Mouse (Mus musculus) myocyte (in vitro differentiated cells): ENCODE measurements at regions not wholly inside any gene's neighbourhood (a gene's known extent, or its start where the extent isn't known, plus 50 kb on each side); places are given as distances from the start of the nearest gene placed in this dataset.
A peak's percentile ranks its signal among the peaks of the same experiment; 100 is the strongest.

Experiments
- H3K27me3 ChIP-seq: one replicate; pipeline ENCODE4 v1.6.1; 2011; ENCODE audit not compliant: control insufficient read depth, insufficient read depth, insufficient read length
- H3K36me3 ChIP-seq: one replicate; pipeline ENCODE4 v1.6.1; 2011; ENCODE audit not compliant: control insufficient read depth, insufficient read depth
- H3K4me2 ChIP-seq: one replicate; pipeline ENCODE4 v1.6.1; 2011; ENCODE audit warnings: low read depth, control low read depth
- H3K4me3 ChIP-seq: one replicate; pipeline ENCODE4 v1.5.1; 2011; ENCODE audit warnings: mild to moderate bottlenecking, control low read depth, moderate library complexity
- H3K79me2 ChIP-seq: one replicate; pipeline ENCODE4 v1.6.1; 2011; ENCODE audit not compliant: control insufficient read depth, insufficient read depth
- H3ac ChIP-seq: one replicate; pipeline ENCODE4 v1.6.1; 2011; ENCODE audit not compliant: control insufficient read depth, insufficient read length
- CEBPB ChIP-seq: IDR thresholded peaks from 2 replicates; pipeline ENCODE4 v1.6.1; 2011; ENCODE audit warnings: mild to moderate bottlenecking, moderate library complexity; ENCODE audit not compliant: poor library complexity, insufficient read depth, severe bottlenecking
- E2F4 ChIP-seq: IDR thresholded peaks from one replicate; pipeline ENCODE4 v1.6.1; 2011; ENCODE audit warnings: mild to moderate bottlenecking, control low read depth, moderate library complexity; ENCODE audit not compliant: insufficient read depth
- MAX ChIP-seq: IDR thresholded peaks from one replicate; pipeline ENCODE4 v1.6.1; 2011; ENCODE audit warnings: low read depth, mild to moderate bottlenecking, control low read depth
- MYOD1 ChIP-seq, 3 experiments: IDR thresholded peaks; one replicate each; pipeline ENCODE4 v1.6.1; 2011; ENCODE audit warnings: control low read depth in 2 of 3, low read depth in 2 of 3, mild to moderate bottlenecking in 2 of 3, moderate library complexity in 1 of 3; ENCODE audit not compliant: insufficient read length in 2 of 3, control insufficient read depth in 1 of 3
- MYOG ChIP-seq, 3 experiments: IDR thresholded peaks; one replicate each; pipeline ENCODE4 v1.6.1; 2011; ENCODE audit warnings: control low read depth in 2 of 3, low read depth in 2 of 3, mild to moderate bottlenecking in 2 of 3; ENCODE audit not compliant: insufficient read length in 2 of 3, control insufficient read depth in 1 of 3, insufficient read depth in 1 of 3
- POLR2A ChIP-seq: IDR thresholded peaks from one replicate; pipeline ENCODE4 v1.6.1; 2011; ENCODE audit warnings: low read depth, mild to moderate bottlenecking, control low read depth, moderate library complexity; ENCODE audit not compliant: insufficient read length
- POLR2AphosphoS2 ChIP-seq: IDR thresholded peaks from one replicate; pipeline ENCODE4 v1.6.1; 2011; ENCODE audit warnings: low read depth, control low read depth; ENCODE audit not compliant: insufficient read length
- REST ChIP-seq: IDR thresholded peaks from one replicate; pipeline ENCODE4 v1.6.1; 2011; ENCODE audit warnings: mild to moderate bottlenecking, control low read depth, moderate library complexity; ENCODE audit not compliant: insufficient read depth, insufficient read length
- SRF ChIP-seq: IDR thresholded peaks from one replicate; pipeline ENCODE4 v1.6.1; 2011; ENCODE audit warnings: low read depth; ENCODE audit not compliant: control insufficient read depth, insufficient read length
- TCF12 ChIP-seq: IDR thresholded peaks from one replicate; pipeline ENCODE4 v1.6.1; 2011; ENCODE audit warnings: mild to moderate bottlenecking, control low read depth; ENCODE audit not compliant: poor library complexity, insufficient read depth, severe bottlenecking
- TCF3 ChIP-seq: IDR thresholded peaks from one replicate; pipeline ENCODE4 v1.6.1; 2011; ENCODE audit warnings: low read depth, control low read depth; ENCODE audit not compliant: insufficient read length
- USF1 ChIP-seq: IDR thresholded peaks from one replicate; pipeline ENCODE4 v1.6.1; 2011; ENCODE audit warnings: low read depth, mild to moderate bottlenecking, control low read depth, moderate library complexity

GRCm38 (mm10) chr12:54309219-54309618 lies 105.6 kb upstream of the Egln3 start:
- no peaks in the 10 kb centered on the region for H3K79me2 ChIP-seq
- no peak overlapping the region for H3ac ChIP-seq
- H3K4me2 ChIP-seq, result no peak overlapping the region
- no peak overlapping the region for H3K4me3 ChIP-seq
- TF ChIP-seq USF1 (no peak), MAX (no peak), REST (no peak), E2F4 (no peak), TCF3 (no peak), POLR2A (no peak), SRF (no peak), MYOG (IDR thresholded peaks at IDR 0.05; ENCODE audit: control insufficient read depth in 1 of 3, insufficient read depth in 1 of 3, insufficient read length in 2 of 3, low read depth in 2 of 3) (no peak), MYOD1 (IDR thresholded peaks at IDR 0.05; ENCODE audit: control insufficient read depth in 1 of 3, insufficient read length in 2 of 3, low read depth in 2 of 3) (no peak), POLR2AphosphoS2 (no peak), CEBPB (no peak), TCF12 (no peak)
- no peaks in the 10 kb centered on the region for H3K36me3 ChIP-seq
- H3K27me3 ChIP-seq, result no peaks in the 10 kb centered on the region

DNA sequence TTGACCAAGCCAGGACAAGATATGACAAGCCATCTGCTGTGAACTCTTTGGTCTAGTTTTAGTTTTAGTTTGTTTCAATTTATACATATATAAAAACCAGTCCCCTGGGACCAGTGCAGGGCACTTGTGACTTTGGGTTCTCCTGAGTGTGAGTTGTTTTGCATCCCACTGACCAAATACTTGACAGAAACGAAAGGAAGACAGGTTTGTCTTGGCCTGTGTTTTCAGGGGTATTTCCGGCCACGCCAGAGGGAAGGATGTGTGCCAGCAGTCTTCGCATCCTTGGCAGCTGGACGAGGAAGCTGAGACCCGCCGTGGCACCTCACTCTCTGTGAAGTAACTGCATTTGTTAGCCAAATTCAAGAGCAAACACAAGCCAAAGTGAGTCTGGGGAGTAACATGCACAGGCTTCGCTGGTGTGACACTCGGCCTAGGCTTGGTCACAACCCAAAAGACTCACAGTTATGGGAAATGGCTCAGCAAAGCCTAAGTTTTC lies 101.5 kb upstream of the Egln3 start:
- no peak overlapping the region for H3ac ChIP-seq
- no peaks in the 10 kb centered on the region for H3K79me2 ChIP-seq
- no peaks in the 10 kb centered on the region for H3K27me3 ChIP-seq
- H3K36me3 ChIP-seq, result no peaks in the 10 kb centered on the region
- TF ChIP-seq USF1, result no peak
- no peak for TF ChIP-seq MAX
- TF ChIP-seq MYOG (IDR thresholded peaks at IDR 0.05; ENCODE audit: control insufficient read depth in 1 of 3, insufficient read depth in 1 of 3, insufficient read length in 2 of 3, low read depth in 2 of 3), result no peak
- TF ChIP-seq CEBPB, result no peak
- no peak for TF ChIP-seq SRF
- no peak for TF ChIP-seq TCF3
- no peak for TF ChIP-seq MYOD1 (IDR thresholded peaks at IDR 0.05; ENCODE audit: control insufficient read depth in 1 of 3, insufficient read length in 2 of 3, low read depth in 2 of 3)
- no peak for TF ChIP-seq POLR2A
- no peak for TF ChIP-seq POLR2AphosphoS2
- no peak for TF ChIP-seq REST
- no peak for TF ChIP-seq TCF12
- no peak for TF ChIP-seq E2F4
- H3K4me3 ChIP-seq, result no peak overlapping the region
- H3K4me2 ChIP-seq, result no peak overlapping the region

DNA sequence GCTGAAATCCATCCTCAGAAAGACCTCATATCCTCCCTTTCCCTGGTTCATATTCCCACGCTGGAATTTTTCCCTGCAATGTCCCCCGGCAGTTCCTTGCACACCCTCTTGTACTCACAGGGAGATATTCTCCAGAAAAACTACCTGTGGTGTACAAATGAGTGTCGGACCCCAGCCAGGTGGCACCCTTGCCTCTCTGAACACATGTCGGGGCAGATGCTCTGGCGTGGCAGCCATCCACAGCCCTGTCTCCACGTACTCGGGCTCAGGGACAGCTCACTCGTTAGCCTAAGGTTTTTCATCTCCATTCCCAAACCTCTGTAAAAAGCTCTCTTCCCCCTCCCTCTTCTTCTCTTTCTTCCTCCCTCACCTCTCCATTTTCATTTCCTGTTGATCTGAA lies 100.1 kb upstream of the Egln3 start:
- Histone ChIP-seq H3K4me3 (no peak overlapping the region), H3K4me2 (no peak overlapping the region)

DNA sequence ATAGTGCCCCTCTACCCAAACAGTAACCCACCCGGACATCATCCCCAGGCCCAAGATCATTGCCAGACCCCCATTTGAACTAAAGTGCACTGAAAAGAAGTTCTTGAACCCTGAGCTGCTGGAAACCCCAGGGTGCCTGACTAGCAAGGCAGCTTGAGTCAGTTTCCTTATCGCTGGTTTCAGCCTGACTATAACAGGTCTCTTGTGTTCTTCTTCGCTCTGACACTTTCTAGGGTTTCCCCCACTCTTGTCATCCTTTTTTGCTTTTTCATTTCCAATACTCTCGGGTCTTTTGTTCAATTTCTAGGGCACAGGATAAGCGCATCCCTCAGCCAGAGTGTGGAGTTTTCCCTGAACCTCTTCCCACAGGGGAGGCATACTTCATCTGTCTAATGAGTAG lies 95.8 kb upstream of the Egln3 start:
- Histone ChIP-seq H3K4me2 (no peak overlapping the region), H3K79me2 (no peaks in the 10 kb centered on the region), H3K4me3 (no peak overlapping the region), H3K27me3 (no peaks in the 10 kb centered on the region), H3ac (no peak overlapping the region), H3K36me3 (no peaks in the 10 kb centered on the region)
- no peak for TF ChIP-seq POLR2AphosphoS2
- TF ChIP-seq USF1, result no peak
- no peak for TF ChIP-seq MYOD1 (IDR thresholded peaks at IDR 0.05; ENCODE audit: control insufficient read depth in 1 of 3, insufficient read length in 2 of 3, low read depth in 2 of 3)

More for the DNA sequence above, 100.1 kb upstream of the Egln3 start:
- H3K79me2 ChIP-seq, result no peaks in the 10 kb centered on the region
- H3K36me3 ChIP-seq, result no peaks in the 10 kb centered on the region
- no peak for TF ChIP-seq REST
- no peak for TF ChIP-seq USF1
- H3ac ChIP-seq, result no peak overlapping the region
- H3K27me3 ChIP-seq, result no peaks in the 10 kb centered on the region

DNA sequence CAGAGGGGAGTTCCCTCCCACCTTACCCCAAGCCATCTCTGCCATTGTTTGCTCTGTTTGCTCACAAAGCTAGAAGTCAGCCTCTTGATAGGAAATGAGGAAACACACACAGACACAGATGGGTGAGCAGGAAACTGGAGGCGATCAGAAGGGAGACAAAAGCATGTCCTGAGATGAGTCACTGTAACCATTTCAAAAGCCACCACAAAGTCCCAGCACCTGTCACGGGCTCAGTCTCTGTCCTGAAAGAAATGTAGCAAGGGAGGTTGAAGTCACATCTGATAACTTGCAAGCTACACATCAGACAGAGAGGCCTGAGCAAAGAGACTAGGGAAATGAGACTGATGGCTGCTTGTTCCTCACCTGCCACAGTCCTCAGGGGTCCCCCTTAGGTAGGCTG lies 89.6 kb upstream of the Egln3 start:
- Histone ChIP-seq H3K27me3 (no peaks in the 10 kb centered on the region), H3K4me2 (peak overlapping the region; percentile 3), H3K36me3 (no peaks in the 10 kb centered on the region), H3K4me3 (no peak overlapping the region), H3ac (no peak overlapping the region), H3K79me2 (no peaks in the 10 kb centered on the region)
- TF ChIP-seq CEBPB, result no peak
- TF ChIP-seq USF1, result no peak
- no peak for TF ChIP-seq TCF3
- no peak for TF ChIP-seq MAX
- peak; percentile 56 for TF ChIP-seq TCF12
- TF ChIP-seq MYOD1 (IDR thresholded peaks at IDR 0.05; ENCODE audit: control insufficient read depth in 1 of 3, insufficient read length in 2 of 3, low read depth in 2 of 3), result peak; percentile 54 to 89 (median 63)
- no peak for TF ChIP-seq E2F4
- no peak for TF ChIP-seq REST
- peak; percentile 5 to 80 (median 78) for TF ChIP-seq MYOG (IDR thresholded peaks at IDR 0.05; ENCODE audit: control insufficient read depth in 1 of 3, insufficient read depth in 1 of 3, insufficient read length in 2 of 3, low read depth in 2 of 3)
- TF ChIP-seq POLR2A, result no peak
- TF ChIP-seq POLR2AphosphoS2, result no peak
- no peak for TF ChIP-seq SRF
